18 mouse cellular contexts compared by ENCODE assay signal in genomic region chr2:18768414-18768813, GRCm38 (mm10).
DNase-seq lines count a peak whose midpoint lies in the region; TF ChIP-seq lines count a peak whose summit lies in the region.
"Had no signal": no experiment of that assay in that cellular context is flagged by ENCODE, and none has a peak within 500 bp of the region (broad histone marks: within the 10 kb centered on the region; RNA-seq: fewer than 3 reads in every experiment).

No protein-coding gene starts in this region.

- no peak overlapping the region for H3K9ac ChIP-seq in MEL (ENCODE audit: control insufficient read depth, low read depth, low read length, poor library complexity, severe bottlenecking)

- no peak for TF ChIP-seq RAD21 in MEL (IDR thresholded peaks at IDR 0.05; ENCODE audit: low read depth, low read length)

- H3K79me2 ChIP-seq in MEL (ENCODE audit: control insufficient read depth, insufficient read depth, low read length, poor library complexity), result no peaks in the 10 kb centered on the region

- H3K36me3 ChIP-seq in MEL (ENCODE audit: control insufficient read depth in 1 of 2, insufficient read depth in 2 of 2, low read length in 2 of 2), result no peaks in the 10 kb centered on the region
- H3K36me3 ChIP-seq: G1E had no signal

- DNase-seq in MEL (ENCODE audit: low read depth, low spot score), result no peak
- peak; percentile 12 for DNase-seq in induced T-regulatory cell, adult 2 months (ENCODE audit: low read depth)
- DNase-seq in B cell, adult 2 months, result no peak
- no peak for DNase-seq in heart, adult 9 months (ENCODE audit: low spot score in 2 of 2)
- DNase-seq: adrenal gland, adult 2 months; adrenal gland, adult 8-10 months; adrenal gland, postnatal 10 days; adrenal gland, postnatal 14 days; adrenal gland, postnatal 25 days; adrenal gland, postnatal 36 days; cerebellum, adult 11 months; cerebellum, adult 11-12 months; cerebellum, adult 18-20 months; cerebellum, adult 2 months; cerebellum, adult 8-10 months had no signal

- no peak for TF ChIP-seq CTCF in MEL (IDR thresholded peaks at IDR 0.05 in 2 of 3, conservative IDR thresholded peaks at IDR 0.05 in 1 of 3; ENCODE audit: control insufficient read depth in 1 of 3, insufficient read depth in 1 of 3, low read depth in 2 of 3, low read length in 3 of 3, poor library complexity in 1 of 3, severe bottlenecking in 1 of 3)

- H3K4me1 ChIP-seq in MEL (ENCODE audit: control insufficient read depth in 1 of 2, insufficient read depth in 2 of 2, low read length in 2 of 2), result no peaks in the 10 kb centered on the region

- no peaks in the 10 kb centered on the region for H3K9me3 ChIP-seq in MEL (replicated peaks; ENCODE audit: insufficient read depth, low read length)
- H3K9me3 ChIP-seq: G1E had no signal

- no peak overlapping the region for H3K27ac ChIP-seq in MEL (ENCODE audit: control insufficient read depth, low read depth, low read length)

- H3K27me3 ChIP-seq in MEL (ENCODE audit: control insufficient read depth in 1 of 2, insufficient read depth in 2 of 2, low read length in 2 of 2), result peaks cover 0 to 9% of the 10 kb centered on the region in 2 experiments; a peak in 3 of 4 replicates
- H3K27me3 ChIP-seq: CH12.LX, Patski had no signal

- no peak for TF ChIP-seq POLR2A in MEL (IDR thresholded peaks at IDR 0.05; ENCODE audit: control insufficient read depth in 1 of 2, insufficient read depth in 1 of 2, low read depth in 1 of 2, low read length in 2 of 2, poor library complexity in 1 of 2)

- H3K4me3 ChIP-seq in MEL (ENCODE audit: control insufficient read depth in 1 of 2, insufficient read depth in 1 of 2, low read depth in 2 of 2, low read length in 2 of 2), result no peak overlapping the region

- TF ChIP-seq EP300 in MEL (IDR thresholded peaks at IDR 0.05; ENCODE audit: low read depth in 1 of 2, low read length in 2 of 2), result no peak

TF ChIP-seq in MEL, 35 proteins besides CTCF, POLR2A, EP300 and RAD21:
- TF ChIP-seq RCOR1 (IDR thresholded peaks at IDR 0.05; ENCODE audit: low read depth, low read length), result no peak
- TF ChIP-seq MAFK (IDR thresholded peaks at IDR 0.05; ENCODE audit: borderline replicate concordance, low read depth, low read length), result peak; percentile 93
